Mouse (Mus musculus) MEL (cell line): ENCODE data around the gene Ctnnbip1. TPM values are rescaled to one million over a fixed set of nuclear protein-coding genes. Genes with fewer than 3 reads are reported as not detected.

Experiments
- DNase-seq: peaks from one replicate; pipeline ENCODE4 v3.0.0; 2011; ENCODE audit warnings: low read depth, low spot score
- H3K27ac ChIP-seq: 2 replicates; pipeline ENCODE4 v1.5.1; 2012; ENCODE audit warnings: low read depth, mild to moderate bottlenecking, control low read depth, low read length, moderate library complexity; ENCODE audit not compliant: control insufficient read depth
- H3K27me3 ChIP-seq, 2 experiments: fragments of 150-350 bp in 1 of 2; sonication (generic) in 1 of 2; 2 replicates each; pipeline ENCODE4 v1.6.1; 2012; ENCODE audit warnings: low read length in 2 of 2, mild to moderate bottlenecking in 2 of 2, improper control_type of control experiment in 1 of 2, moderate library complexity in 1 of 2; ENCODE audit not compliant: insufficient read depth in 2 of 2, control insufficient read depth in 1 of 2
- H3K36me3 ChIP-seq, 2 experiments: 2 replicates each; pipeline ENCODE4 v1.6.1; 2012 to 2014; ENCODE audit warnings: low read length in 2 of 2, improper control_type of control experiment in 1 of 2, inconsistent platforms in 1 of 2, mild to moderate bottlenecking in 1 of 2; ENCODE audit not compliant: insufficient read depth in 2 of 2, control insufficient read depth in 1 of 2
- H3K4me1 ChIP-seq, 2 experiments: fragments of 150-350 bp in 1 of 2; sonication (generic) in 1 of 2; 2 replicates each; pipeline ENCODE4 v1.6.1; 2012; ENCODE audit warnings: low read length in 2 of 2, improper control_type of control experiment in 1 of 2, mild to moderate bottlenecking in 1 of 2; ENCODE audit not compliant: insufficient read depth in 2 of 2, control insufficient read depth in 1 of 2
- H3K4me3 ChIP-seq, 2 experiments: fragments of 150-350 bp in 1 of 2; sonication (generic) in 1 of 2; 2 replicates each; pipeline ENCODE4 v1.5.1; 2012; ENCODE audit warnings: low read depth in 2 of 2, low read length in 2 of 2, mild to moderate bottlenecking in 2 of 2, moderate library complexity in 2 of 2, control low read depth in 1 of 2, improper control_type of control experiment in 1 of 2; ENCODE audit not compliant: control insufficient read depth in 1 of 2, insufficient read depth in 1 of 2
- H3K79me2 ChIP-seq: 2 replicates; pipeline ENCODE4 v1.6.1; 2012; ENCODE audit warnings: mild to moderate bottlenecking, low read length, moderate library complexity; ENCODE audit not compliant: control insufficient read depth, poor library complexity, insufficient read depth
- H3K9ac ChIP-seq: 2 replicates; pipeline ENCODE4 v1.6.1; 2012; ENCODE audit warnings: low read depth, mild to moderate bottlenecking, control low read depth, low read length, moderate library complexity; ENCODE audit not compliant: control insufficient read depth, poor library complexity, severe bottlenecking
- H3K9me3 ChIP-seq: fragments of 150-350 bp; sonication (generic); replicated peaks from 2 replicates; pipeline ENCODE4 v1.6.1; 2012; ENCODE audit warnings: mild to moderate bottlenecking, low read length, improper control_type of control experiment, moderate library complexity; ENCODE audit not compliant: insufficient read depth
- BHLHE40 ChIP-seq: IDR thresholded peaks from 2 replicates; pipeline ENCODE4 v1.6.1; 2012; ENCODE audit warnings: low read depth, mild to moderate bottlenecking, inconsistent platforms, low read length, improper control_type of control experiment, borderline replicate concordance
- CHD2 ChIP-seq: IDR thresholded peaks from 2 replicates; pipeline ENCODE4 v1.6.1; 2011; ENCODE audit warnings: low read length, improper control_type of control experiment
- CTCF ChIP-seq, 3 experiments: IDR thresholded peaks in 2 of 3; conservative IDR thresholded peaks in 1 of 3; 2 replicates each; pipeline ENCODE4 v1.5.1; 2011 to 2012; ENCODE audit warnings: low read length in 3 of 3, low read depth in 2 of 3, mild to moderate bottlenecking in 2 of 3, improper control_type of control experiment in 1 of 3, inconsistent platforms in 1 of 3, mixed read lengths in 1 of 3, moderate library complexity in 1 of 3; ENCODE audit not compliant: control insufficient read depth in 1 of 3, insufficient read depth in 1 of 3, poor library complexity in 1 of 3, severe bottlenecking in 1 of 3
- GABPA ChIP-seq: IDR thresholded peaks from 2 replicates; pipeline ENCODE4 v1.6.1; 2012; ENCODE audit warnings: low read depth, mild to moderate bottlenecking, inconsistent platforms, low read length, improper control_type of control experiment, moderate library complexity
- GATA1 ChIP-seq: IDR thresholded peaks from 2 replicates; pipeline ENCODE4 v1.6.1; 2011; ENCODE audit warnings: low read depth, low read length, improper control_type of control experiment
- HCFC1 ChIP-seq: IDR thresholded peaks from 2 replicates; pipeline ENCODE4 v1.6.1; 2012; ENCODE audit warnings: low read depth, mild to moderate bottlenecking, inconsistent platforms, low read length, improper control_type of control experiment, moderate library complexity
- JUND ChIP-seq: IDR thresholded peaks from 2 replicates; pipeline ENCODE4 v1.6.1; 2011; ENCODE audit warnings: low read depth, mild to moderate bottlenecking, improper control_type of control experiment, low read length
- KAT2A ChIP-seq: conservative IDR thresholded peaks from 2 replicates; pipeline ENCODE4 v1.6.1; 2012; ENCODE audit warnings: low read depth, low read length, improper control_type of control experiment, inconsistent platforms
- MAX ChIP-seq: IDR thresholded peaks from 2 replicates; pipeline ENCODE4 v1.6.1; 2011; ENCODE audit warnings: low read length, improper control_type of control experiment
- POLR2A ChIP-seq, 2 experiments: IDR thresholded peaks; 2 replicates each; pipeline ENCODE4 v1.6.1; 2011 to 2012; ENCODE audit warnings: low read length in 2 of 2, mild to moderate bottlenecking in 2 of 2, control low read depth in 1 of 2, improper control_type of control experiment in 1 of 2, low read depth in 1 of 2, moderate library complexity in 1 of 2; ENCODE audit not compliant: control insufficient read depth in 1 of 2, insufficient read depth in 1 of 2, poor library complexity in 1 of 2
- POLR2AphosphoS2 ChIP-seq: IDR thresholded peaks from 2 replicates; pipeline ENCODE4 v1.6.1; 2011; ENCODE audit warnings: low read length, improper control_type of control experiment
- POLR2AphosphoS5 ChIP-seq: IDR thresholded peaks from 2 replicates; pipeline ENCODE4 v1.6.1; 2012; ENCODE audit warnings: low read depth, borderline replicate concordance, mild to moderate bottlenecking, inconsistent platforms, low read length, moderate library complexity, mixed read lengths
- RAD21 ChIP-seq: IDR thresholded peaks from 2 replicates; pipeline ENCODE4 v1.6.1; 2011; ENCODE audit warnings: mild to moderate bottlenecking, low read depth, low read length, improper control_type of control experiment
- RCOR1 ChIP-seq: IDR thresholded peaks from 2 replicates; pipeline ENCODE4 v1.6.1; 2012; ENCODE audit warnings: low read depth, mild to moderate bottlenecking, inconsistent platforms, low read length, improper control_type of control experiment
- SIN3A ChIP-seq: IDR thresholded peaks from 2 replicates; pipeline ENCODE4 v1.6.1; 2012; ENCODE audit warnings: low read length, improper control_type of control experiment, inconsistent platforms
- SMC3 ChIP-seq: IDR thresholded peaks from 2 replicates; pipeline ENCODE4 v1.6.1; 2011; ENCODE audit warnings: low read depth, low read length, improper control_type of control experiment
- UBTF ChIP-seq: IDR thresholded peaks from 2 replicates; pipeline ENCODE4 v1.6.1; 2012; ENCODE audit warnings: low read depth, mild to moderate bottlenecking, inconsistent platforms, low read length, improper control_type of control experiment, moderate library complexity, borderline replicate concordance; ENCODE audit not compliant: insufficient read depth
- ZC3H11A ChIP-seq: IDR thresholded peaks from 2 replicates; pipeline ENCODE4 v1.6.1; 2012; ENCODE audit warnings: low read depth, mild to moderate bottlenecking, inconsistent platforms, low read length, improper control_type of control experiment
- ZMIZ1 ChIP-seq: IDR thresholded peaks from 2 replicates; pipeline ENCODE4 v1.6.1; 2012; ENCODE audit warnings: low read depth, mild to moderate bottlenecking, inconsistent platforms, low read length, improper control_type of control experiment, moderate library complexity
- ZNF384 ChIP-seq: IDR thresholded peaks from 2 replicates; pipeline ENCODE4 v1.6.1; 2012; ENCODE audit warnings: low read depth, mild to moderate bottlenecking, inconsistent platforms, low read length, improper control_type of control experiment
- polyA plus RNA-seq, 2 experiments: library from polyadenylated mRNA; stranded (reverse) in 1 of 2; unstranded in 1 of 2; fragments of >175 nt in 1 of 2; fragments of >200 nt in 1 of 2; gene quantifications; 2 replicates each; pipeline versions ENCODE4 v1.2.1 to v1.2.4; 2012; ENCODE audit warnings: low replicate concordance in 2 of 2, low read depth in 1 of 2; ENCODE audit not compliant: insufficient read length in 2 of 2, insufficient read depth in 1 of 2, missing spikeins in 1 of 2
- total RNA-seq: library from RNA; depleted of rRNA; stranded (reverse); fragments of 300-350 nt; gene quantifications from 2 replicates; pipeline ENCODE4 v1.2.3, GENCODE M21; 2012

Gene Ctnnbip1
- total and polyA plus RNA-seq, 3 experiments = 12.7 to 20.2 TPM; not detected in 1

DNA sequence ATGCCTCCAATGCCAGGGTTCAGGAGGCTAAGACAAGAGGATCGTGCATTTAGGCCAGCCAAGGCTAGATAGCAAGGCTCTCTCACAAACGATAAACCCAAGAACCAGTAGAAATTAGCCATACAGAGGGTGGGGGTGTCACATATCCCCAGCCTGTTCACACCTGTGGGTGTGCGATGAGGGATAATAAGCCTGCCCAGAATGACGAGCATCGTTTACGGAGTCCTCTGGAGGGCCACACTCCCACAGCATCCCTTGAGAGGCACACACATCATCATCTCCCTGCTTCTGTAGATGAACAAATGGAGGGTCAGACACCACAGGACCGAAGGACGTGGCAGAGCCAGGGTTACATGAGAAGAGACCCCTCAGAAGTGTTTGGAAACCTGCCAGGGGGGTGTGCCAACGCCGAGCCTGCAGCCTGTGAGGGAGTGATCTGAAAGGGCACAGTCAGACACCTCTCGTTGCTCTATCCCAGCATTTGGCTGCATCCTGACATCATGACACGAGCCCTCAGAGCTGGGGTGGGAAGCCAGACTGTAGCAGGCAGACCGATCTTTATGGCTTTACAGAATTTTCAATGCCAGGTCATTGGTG lies 60.1 kb downstream of the Ctnnbip1 start:
- no peaks in the 10 kb centered on the region for H3K4me1 ChIP-seq
- no peak overlapping the region for H3K27ac ChIP-seq
- TF ChIP-seq POLR2AphosphoS2 (no peak), MAX (no peak), KAT2A (no peak), RCOR1 (no peak), RAD21 (no peak), CTCF (IDR thresholded peaks at IDR 0.05 in 2 of 3, conservative IDR thresholded peaks at IDR 0.05 in 1 of 3; ENCODE audit: control insufficient read depth in 1 of 3, insufficient read depth in 1 of 3, low read depth in 2 of 3, low read length in 3 of 3, poor library complexity in 1 of 3, severe bottlenecking in 1 of 3) (no peak), BHLHE40 (no peak)
- TF ChIP-seq, all 39 proteins: peak for 0
- no peaks in the 10 kb centered on the region; a peak in 2 of 4 replicates for H3K27me3 ChIP-seq
- no peaks in the 10 kb centered on the region for H3K79me2 ChIP-seq
- no peak overlapping the region for H3K9ac ChIP-seq
- H3K9me3 ChIP-seq = no peaks in the 10 kb centered on the region
- no peak overlapping the region for H3K4me3 ChIP-seq
- H3K36me3 ChIP-seq = no peaks in the 10 kb centered on the region
- no peak for DNase-seq

DNA sequence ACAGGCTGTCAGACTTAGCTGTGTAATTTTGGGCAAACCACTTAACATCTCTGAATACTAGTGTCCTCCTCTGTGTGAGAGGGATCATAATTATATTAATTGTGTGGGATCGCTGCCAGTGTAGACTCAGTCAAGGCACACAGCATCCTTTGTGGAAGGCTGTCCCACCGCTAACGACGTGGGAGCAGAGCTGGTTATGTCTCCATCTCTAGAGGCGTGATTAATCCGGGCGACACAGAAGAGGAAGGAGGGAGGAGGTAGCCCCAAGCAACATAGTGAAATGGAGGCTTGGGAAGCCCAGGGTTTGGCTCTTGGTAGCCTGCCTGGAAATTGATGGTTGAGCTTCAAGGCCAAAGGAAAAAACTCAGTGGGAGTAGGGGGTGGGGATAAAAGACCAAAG lies 60.8 kb downstream of the Ctnnbip1 start:
- no peak for DNase-seq
- Histone ChIP-seq H3K4me1 (no peaks in the 10 kb centered on the region), H3K27ac (no peak overlapping the region), H3K9me3 (no peaks in the 10 kb centered on the region), H3K27me3 (no peaks in the 10 kb centered on the region; a peak in 2 of 4 replicates), H3K79me2 (no peaks in the 10 kb centered on the region), H3K9ac (no peak overlapping the region), H3K36me3 (no peaks in the 10 kb centered on the region), H3K4me3 (no peak overlapping the region)
- TF ChIP-seq GABPA = no peak
- no peak for TF ChIP-seq POLR2AphosphoS5
- no peak for TF ChIP-seq SMC3
- TF ChIP-seq CHD2 = no peak
- TF ChIP-seq UBTF = no peak
- no peak for TF ChIP-seq SIN3A
- no peak for TF ChIP-seq ZMIZ1
- TF ChIP-seq ZC3H11A = no peak
- no peak for TF ChIP-seq HCFC1
- no peak for TF ChIP-seq BHLHE40
- TF ChIP-seq ZNF384 = no peak
- TF ChIP-seq POLR2A (IDR thresholded peaks at IDR 0.05; ENCODE audit: control insufficient read depth in 1 of 2, insufficient read depth in 1 of 2, low read depth in 1 of 2, low read length in 2 of 2, poor library complexity in 1 of 2) = no peak
- TF ChIP-seq GATA1 = no peak
- TF ChIP-seq JUND = no peak
